In the genomic region with DNA sequence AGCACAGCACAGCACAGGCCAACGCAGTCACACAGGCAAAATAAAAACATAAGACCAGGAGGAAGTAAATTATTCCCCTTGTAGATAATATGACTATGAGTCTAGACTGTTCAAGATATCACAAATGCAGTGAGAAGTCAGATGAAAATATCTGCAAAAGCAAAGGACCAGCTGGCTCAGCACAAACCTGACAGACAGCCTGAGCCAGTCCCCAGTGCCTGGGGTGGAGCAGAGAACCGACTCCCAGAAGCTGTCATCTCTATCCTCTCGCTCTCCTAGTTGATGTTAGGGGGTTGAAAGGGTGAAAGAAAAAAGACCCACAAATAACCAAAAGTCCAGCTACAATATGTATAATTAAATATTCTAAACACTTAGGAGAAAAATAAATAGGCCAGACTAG, we compare ENCODE assay signal across 24 mouse cellular contexts. TPM values are rescaled to one million over a fixed set of nuclear protein-coding genes. Genes with fewer than 3 reads are reported as not detected.
"Had no signal": no experiment of that assay in that cellular context is flagged by ENCODE, and none has a peak within 500 bp of the region (broad histone marks: within the 10 kb centered on the region; RNA-seq: fewer than 3 reads in every experiment).

No protein-coding gene starts in this region.

- H3K9me3 ChIP-seq: heart, embryonic 10.5 days; heart, embryonic 12.5 days; hindbrain, embryonic 12.5 days; intestine, embryonic 15.5 days; kidney, embryonic 15.5 days; limb, embryonic 10.5 days had no signal

- H3K36me3 ChIP-seq: heart, embryonic 10.5 days; heart, embryonic 12.5 days; hindbrain, embryonic 10.5 days; hindbrain, embryonic 12.5 days; intestine, embryonic 15.5 days; kidney, embryonic 15.5 days; limb, embryonic 10.5 days; limb, embryonic 12.5 days had no signal

- H3K4me3 ChIP-seq: gastrocnemius, adult 2 months; heart, embryonic 10.5 days; heart, embryonic 12.5 days; hindbrain, embryonic 10.5 days; hindbrain, embryonic 12.5 days; intestine, embryonic 15.5 days; kidney, embryonic 15.5 days; layer of hippocampus, adult 2 months; left cerebral cortex, adult 2 months; limb, embryonic 10.5 days; limb, embryonic 12.5 days had no signal

- DNase-seq: gastrocnemius, adult 2 months; gastrocnemius, postnatal 10 days; gastrocnemius, postnatal 25 days; heart, adult 18-20 months; heart, postnatal 4 days; kidney, adult 18-20 months; kidney, adult 8-10 months; kidney, postnatal 25 days; liver had no signal

- H3K27me3 ChIP-seq: heart, embryonic 12.5 days; hindbrain, embryonic 12.5 days; intestine, embryonic 15.5 days; kidney, embryonic 15.5 days; limb, embryonic 12.5 days had no signal

- H3K4me1 ChIP-seq: heart, embryonic 10.5 days; hindbrain, embryonic 10.5 days; hindbrain, embryonic 12.5 days; intestine, embryonic 15.5 days; limb, embryonic 10.5 days; limb, embryonic 12.5 days had no signal

- H3K4me2 ChIP-seq: heart, embryonic 12.5 days; hindbrain, embryonic 12.5 days; hindbrain, embryonic 14.5 days; intestine, embryonic 15.5 days; kidney, embryonic 15.5 days; limb, embryonic 12.5 days; liver, embryonic 11.5 days had no signal

- H3K9ac ChIP-seq: heart, embryonic 12.5 days; hindbrain, embryonic 12.5 days; hindbrain, embryonic 14.5 days; intestine, embryonic 15.5 days; kidney, embryonic 15.5 days; limb, embryonic 12.5 days had no signal

- H3K27ac ChIP-seq: heart, embryonic 10.5 days; hindbrain, embryonic 10.5 days; hindbrain, embryonic 12.5 days; hindbrain, embryonic 14.5 days; intestine, embryonic 15.5 days; layer of hippocampus, adult 2 months; left cerebral cortex, adult 2 months; limb, embryonic 10.5 days; limb, embryonic 12.5 days had no signal

- ATAC-seq: hindbrain, embryonic 16.5 days; inflammation-experienced regulatory T-cells, adult 6 months; intestine, embryonic 15.5 days; intestine, postnatal 0 days had no signal

RNA-seq across cellular contexts. Expression of gene Il34, which starts 30.0 kb away (rescaled TPM):
- polyA plus RNA-seq: heart, embryonic 10.5 days; inflammation-experienced regulatory T-cells, adult 6 months had no signal
